Mouse (Mus musculus) spleen, embryonic (tissue): ENCODE results near the gene Ooep.

Experiments used
- CTCF ChIA-PET: fragments of 350-600 bp; sonication (Branson Sonifier 250); formaldehyde crosslinking; loops from one replicate; lab custom pipeline; 2022; lab: Charles Lee

Ooep gene

DNA sequence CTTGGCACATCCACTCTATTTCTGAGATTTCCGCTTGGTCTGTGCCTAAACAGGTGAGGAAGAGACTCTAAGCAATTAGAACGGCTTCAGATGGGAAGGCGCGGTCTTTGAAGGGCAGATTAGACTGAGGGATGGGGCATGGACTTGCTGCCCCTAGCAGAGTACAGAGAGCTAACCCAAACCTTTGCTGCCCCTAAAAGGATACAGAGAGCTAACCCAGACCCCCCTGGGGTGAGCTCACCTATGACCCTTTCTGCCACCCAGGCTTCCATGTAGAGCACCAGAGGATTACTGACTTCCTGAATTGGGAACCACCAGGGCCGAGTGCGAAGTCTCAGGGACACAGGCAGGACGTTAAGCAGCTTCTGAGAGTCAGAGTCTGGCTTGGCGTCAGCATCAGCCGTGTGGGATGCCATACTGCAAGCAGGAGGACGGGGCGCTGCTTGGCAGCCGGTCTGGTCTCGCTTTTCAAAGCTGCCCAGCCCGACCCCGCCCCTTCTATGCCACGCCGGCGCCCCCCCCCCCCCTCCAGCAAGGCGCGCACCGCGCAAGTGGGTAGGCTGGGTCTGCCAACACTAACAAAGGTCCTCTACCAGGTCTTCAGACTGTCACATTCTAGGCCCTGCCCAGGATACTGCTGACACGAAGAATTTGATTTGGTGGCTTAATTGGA, at the start of gene Ooep:
TSS of gene Ooep (minus strand) at position 613 of the 673 bp plus-strand sequence.
- CTCF ChIA-PET: no interaction called here

DNA sequence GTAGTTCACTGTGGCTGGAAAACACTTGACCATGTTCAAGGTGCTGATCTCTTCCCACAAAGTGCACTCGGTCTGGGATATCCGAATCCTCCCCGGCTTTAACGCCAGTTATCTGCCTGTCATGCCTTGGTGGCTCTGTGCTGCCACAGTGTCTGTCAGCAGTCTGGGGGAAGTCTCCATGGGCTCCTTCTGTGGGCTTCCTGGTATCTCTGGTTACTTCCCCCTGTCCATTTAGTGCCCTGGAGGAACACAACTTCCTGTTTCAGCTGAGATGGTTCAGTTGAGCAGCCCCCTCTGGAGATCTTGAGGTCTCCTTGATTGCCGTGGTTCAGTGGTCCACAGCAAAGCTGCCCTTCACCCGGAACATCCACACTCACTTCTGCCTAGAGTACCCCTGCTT, 49.7 kb upstream of the Ooep start:
- CTCF ChIA-PET: no interaction called here

DNA sequence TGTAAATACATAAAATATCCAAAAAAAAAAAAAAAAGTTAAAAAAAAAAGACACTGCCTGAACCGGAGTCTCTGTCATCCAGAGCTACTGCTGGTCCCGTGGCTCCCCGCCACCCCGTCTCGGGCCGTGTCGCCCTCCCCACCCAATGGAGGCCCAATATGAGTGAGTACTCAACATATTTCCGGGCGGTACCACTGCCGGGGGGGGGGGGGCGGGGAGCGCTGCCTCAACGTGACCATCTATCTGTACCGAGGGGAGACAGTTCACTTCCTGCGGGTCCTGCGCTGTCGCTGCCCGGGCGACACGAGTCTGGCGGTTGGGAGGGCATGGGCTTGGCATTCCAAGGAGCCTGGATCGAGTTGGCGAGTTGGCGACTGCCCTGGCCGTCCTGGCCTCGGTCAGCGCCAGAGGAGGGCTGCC, 48.8 kb upstream of the Ooep start:
- CTCF ChIA-PET: interaction anchor here (0.7 kb wide), 2 partner anchors 30 to 32 kb away, joined by 3 to 4 read pairs; partner anchors contain the start of gene Ddx43

DNA sequence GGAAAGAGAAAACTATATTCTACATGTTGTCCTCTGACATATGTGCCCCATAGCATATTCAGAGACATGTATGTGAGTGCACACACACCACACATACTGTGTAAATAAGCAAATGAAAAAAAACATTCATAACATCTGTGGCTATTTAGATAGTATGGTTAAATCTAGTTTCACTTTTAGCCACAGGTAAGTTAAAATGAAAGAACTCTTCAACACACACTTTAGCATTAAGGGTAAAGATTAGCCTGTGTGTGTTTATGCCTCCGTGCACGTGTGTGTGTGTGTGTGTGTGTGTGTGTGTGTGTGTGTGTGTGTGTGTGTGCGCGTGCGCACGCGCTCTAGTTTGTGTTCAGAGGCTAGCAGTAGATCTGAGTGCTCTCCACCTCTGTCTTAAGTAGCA, 23.1 kb upstream of the Ooep start:
- CTCF ChIA-PET: no interaction called here

DNA sequence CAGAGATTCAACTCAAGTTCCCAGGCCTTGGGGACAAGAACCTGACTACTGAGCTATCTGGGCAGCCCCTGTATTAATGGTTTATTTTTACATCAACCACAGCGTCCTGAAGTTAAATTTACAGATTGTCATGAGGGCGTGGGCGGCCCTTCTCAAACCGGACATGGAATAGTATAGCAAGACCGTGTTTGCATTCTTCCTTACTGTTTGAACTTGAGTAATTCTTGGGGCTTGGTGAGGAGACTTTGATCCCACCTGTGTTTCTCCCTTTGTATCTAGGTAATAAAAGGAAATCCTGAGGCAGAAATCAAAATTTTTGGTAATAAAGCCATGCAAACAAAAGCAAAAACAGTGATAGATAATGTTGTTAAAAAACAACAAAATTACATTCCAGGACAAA, 22.0 kb upstream of the Ooep start:
- CTCF ChIA-PET: no interaction called here

DNA sequence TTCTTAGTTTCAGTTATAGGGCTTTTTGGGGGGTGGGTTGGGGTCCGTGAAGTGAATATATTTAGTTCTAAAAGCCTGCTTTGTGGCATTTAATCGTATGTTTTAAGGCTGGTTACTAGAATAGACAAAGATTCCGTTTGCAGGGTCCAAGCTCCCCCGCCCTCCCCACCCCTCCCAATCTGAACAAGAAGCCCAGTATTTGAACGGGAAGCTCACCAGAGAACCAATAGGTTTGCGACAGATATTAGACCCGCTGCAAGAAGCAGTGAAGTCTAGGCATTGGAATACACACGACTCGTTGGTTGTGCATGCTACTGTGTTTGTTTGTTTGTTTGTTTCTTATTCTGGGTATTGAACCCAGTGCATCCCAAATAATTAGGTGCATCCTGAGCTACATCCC, 18.0 kb upstream of the Ooep start:
- CTCF ChIA-PET: no interaction called here

DNA sequence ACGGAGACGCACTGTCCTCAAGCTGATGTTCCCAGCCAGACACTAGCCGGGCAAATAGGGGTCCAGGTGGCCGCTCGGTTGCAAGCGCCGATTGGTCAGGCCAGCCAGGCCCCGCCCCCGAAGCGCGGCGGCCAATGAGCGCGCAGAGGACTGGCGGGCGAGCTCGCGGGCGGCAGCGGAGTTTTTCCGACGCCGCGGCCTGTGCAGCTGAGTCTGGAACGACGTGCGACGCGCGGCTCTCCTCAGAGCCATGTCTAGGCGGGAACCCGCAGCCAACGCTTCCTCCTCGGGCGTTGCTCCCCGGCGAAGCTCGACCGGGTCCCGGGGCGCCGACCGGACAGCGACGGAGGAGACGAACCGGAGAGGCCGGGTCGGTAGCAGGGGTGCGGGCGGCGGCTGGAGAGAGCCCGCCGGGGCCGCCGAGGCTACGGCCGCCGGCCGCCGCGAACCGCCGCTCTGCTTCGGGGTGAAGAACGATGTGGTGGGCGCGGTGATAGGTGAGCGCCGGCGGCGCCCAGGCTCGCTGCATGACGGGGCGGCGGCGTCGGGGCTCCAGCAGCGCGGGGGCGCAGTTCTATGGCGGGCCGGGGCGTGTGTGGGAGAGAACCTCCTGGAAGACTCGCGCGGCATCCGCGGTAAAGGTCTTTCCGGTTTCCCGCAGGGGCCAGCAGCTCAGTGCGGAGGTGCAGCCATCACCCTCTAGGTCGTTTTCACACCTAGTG, 17.3 kb upstream of the Ooep start, which contains the start of gene Ddx43:
TSS of gene Ddx43 (plus strand) at position 148 of the 722 bp plus-strand sequence.
- CTCF ChIA-PET: interaction anchor here (0.5 kb wide), 1 partner anchor 32 kb away, joined by 4 read pairs; no protein-coding TSS in a partner anchor

DNA sequence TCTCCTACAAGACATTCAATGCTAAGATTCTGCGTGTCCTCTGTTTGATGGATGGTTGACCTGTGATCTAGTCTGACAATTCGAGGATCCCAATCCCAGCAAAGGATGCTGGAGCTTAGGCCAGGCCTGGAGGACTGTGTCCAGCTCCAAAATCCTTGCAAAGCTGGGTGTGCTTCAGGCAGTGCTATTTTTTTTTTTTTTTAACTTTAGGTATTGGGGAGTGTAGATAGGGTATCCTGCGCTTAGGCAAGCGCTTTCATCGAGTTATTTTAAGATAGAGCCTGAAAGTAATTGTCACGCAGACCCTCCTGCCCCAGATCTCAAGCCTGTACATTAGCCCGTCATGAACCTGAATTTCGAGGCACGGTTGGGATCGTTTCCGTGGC, 16.7 kb upstream of the Ooep start:
- CTCF ChIA-PET: interaction anchor here (0.5 kb wide), 1 partner anchor 32 kb away, joined by 4 read pairs; no protein-coding TSS in a partner anchor

DNA sequence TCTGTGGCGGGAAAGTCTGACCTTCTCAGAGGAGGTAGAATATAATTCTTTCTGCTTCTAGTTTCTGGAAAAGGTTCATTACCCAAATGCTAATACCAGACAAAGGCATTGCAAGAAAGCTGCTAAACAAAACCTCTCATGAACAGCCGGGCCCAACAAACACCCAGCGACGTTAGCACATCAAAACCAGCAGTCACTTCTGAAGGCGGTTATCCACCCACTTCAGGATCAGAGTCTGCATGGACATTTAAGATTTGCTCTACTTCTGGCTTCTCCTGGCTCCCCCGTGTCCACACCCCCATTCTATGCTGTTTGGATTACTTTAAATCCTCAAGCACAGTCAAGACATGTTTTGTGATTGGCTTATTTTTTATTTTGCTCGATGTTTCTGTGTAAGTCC, 16.1 kb upstream of the Ooep start:
- CTCF ChIA-PET: no interaction called here

DNA sequence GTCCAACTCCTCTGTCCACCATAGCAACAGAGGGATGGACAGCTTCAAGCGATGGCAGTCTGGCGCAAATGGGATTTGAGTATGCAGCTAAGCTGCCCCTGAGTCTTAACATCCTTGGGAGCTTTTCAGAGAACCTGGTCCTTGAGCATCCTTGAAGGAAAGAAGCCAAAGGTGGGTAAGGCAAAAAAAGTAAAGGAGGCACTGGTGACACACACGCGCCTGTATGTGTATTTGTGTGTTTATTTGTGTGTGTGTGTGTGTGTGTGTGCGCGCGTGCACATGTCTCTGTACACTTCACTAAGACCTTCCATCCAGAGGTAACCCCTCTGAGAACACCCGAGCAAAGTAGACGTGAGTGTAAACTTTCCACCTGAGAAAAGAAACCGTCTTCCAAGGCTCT, 15.2 kb upstream of the Ooep start:
- CTCF ChIA-PET: no interaction called here

DNA sequence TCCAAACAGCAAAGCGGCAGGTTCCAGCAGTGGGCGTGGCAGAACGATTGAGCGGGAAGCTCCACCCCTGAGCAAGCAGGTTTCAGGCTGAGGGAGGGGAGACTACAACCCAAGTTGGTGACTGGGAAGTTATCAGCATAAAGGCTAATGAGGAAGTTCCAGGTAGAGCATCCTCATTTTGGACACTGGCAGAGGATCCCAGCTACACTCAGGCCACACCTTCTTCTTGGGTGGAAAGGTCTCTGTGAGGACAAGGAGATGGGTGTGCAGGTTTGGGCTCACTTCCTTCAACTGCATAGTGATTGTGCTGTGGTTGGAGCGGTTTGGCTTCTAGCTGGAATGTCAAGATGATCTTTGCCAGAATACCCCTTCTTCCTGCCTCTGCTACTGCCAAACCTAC, 11.5 kb upstream of the Ooep start:
- CTCF ChIA-PET: no interaction called here

DNA sequence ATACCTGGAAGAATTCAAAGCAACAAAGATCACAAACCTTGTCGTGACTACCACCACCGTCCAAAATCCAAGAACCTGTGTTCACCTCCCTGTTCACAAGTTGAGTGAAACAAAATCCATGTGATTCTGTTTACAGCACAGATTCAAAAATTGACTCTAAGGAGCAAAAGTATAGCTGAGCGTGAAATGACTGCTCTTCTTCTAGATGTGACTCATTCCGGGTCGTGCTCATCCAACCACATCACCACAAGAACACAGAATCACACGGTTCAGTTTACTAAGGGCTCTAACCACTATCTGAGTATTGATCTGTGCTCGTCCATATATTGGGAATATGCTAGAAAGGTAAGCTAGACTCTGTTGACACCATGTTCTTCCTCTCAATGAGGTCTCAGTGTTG, 8.4 kb upstream of the Ooep start:
- CTCF ChIA-PET: no interaction called here

DNA sequence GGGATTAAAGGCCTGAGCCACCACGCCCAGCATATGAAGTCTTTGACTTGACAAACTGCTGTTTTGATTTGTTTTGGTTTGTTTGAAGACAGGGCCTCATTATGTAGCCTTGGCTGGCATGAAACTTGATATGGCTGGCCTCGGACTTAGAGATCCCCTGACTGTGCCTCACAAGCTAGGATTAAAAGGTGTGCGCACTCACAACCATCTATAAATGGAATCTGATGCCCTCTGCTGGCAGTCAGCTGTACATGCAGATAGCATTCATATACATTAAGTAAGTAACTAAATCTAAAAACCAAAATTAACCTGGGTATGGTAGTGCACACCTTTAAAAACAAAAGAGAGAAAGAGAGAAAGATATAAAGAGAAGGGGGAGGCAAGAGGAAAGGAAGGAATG, 7.4 kb upstream of the Ooep start:
- CTCF ChIA-PET: interaction anchor here (0.7 kb wide), 1 partner anchor 12 kb away, joined by 8 read pairs; no protein-coding TSS in a partner anchor

DNA sequence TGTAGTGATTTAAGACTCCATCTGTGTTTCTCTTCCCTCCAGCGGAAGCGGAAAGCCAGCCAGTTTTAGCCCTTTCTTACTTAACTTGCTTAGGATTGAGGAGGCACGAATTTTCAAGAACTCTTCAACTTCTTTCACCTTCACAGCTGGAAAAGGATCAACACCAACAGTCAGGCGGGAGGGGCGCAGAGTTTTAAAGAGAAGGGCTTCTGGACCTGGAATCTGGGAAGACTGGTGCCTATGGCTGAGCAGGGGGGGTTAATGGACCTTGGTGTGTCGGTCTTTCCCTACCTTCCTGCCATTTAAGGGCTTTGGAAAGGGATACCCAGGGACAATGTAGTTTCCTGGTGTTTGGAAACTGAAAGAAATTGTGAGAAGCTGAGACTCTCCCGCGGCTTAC, 979 bp downstream of the Ooep start:
- CTCF ChIA-PET: no interaction called here

DNA sequence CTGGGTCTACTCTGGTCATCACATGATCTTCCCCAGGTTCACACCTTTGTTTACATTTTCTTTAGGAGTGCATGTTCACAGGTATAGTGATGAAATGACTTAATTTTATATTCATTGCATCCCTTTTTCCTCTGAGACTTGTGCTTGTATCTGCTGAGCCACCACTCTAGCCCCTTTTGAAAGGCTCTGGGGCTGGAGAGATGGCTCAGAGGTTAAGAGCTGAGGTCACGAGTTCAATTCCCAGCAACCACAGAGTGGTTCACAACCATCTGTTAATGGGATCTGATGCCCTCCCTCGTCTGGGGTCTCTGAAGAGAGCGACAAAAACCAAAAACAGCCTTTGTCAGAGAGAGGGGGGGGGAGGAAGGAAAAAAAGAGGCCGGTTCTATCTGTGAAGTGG, 3.0 kb downstream of the Ooep start:
- CTCF ChIA-PET: no interaction called here

DNA sequence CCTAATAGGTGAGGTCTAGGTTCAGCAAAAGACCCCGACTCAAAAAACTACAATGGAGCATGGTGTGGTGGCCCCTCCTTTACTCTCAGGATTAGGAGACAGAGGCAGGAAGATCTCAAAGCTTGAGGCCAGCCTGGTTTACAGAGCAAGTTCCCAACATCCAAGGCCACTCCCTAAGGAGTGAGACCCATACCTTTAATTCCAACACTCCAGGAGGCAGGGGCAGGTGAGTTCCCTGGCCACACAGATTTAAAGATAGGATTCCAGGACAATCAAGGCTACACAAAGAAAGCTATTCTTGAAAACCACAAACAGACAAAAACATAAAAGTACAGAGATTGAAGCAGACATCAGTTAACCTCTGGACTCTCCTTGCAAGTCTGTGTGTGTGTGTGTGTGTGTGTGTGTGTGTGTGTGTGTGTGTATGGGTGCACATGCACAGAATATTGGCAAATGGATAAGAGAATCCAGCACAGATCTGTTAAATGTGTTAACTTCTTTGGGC, 3.6 kb downstream of the Ooep start:
- CTCF ChIA-PET: no interaction called here

DNA sequence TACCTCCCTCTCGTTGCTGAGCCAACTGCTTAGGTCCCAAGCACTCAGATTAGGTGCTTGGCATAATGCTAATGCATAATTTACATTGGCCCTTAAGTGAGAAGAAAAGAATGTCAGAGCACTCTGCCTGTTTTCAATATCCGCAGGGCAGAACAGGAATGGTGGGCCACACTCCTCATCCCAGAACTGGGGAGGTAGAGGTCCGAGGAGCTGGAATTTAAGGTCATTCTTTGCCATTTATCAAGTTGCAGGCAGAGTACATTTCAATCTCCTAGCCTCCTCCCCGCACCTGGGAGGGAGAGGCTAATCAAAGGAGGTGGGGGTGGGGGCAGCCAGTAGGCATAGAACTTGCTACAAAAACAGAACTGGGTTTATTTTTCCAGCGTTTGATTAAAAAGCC, 4.1 kb downstream of the Ooep start:
- CTCF ChIA-PET: no interaction called here

DNA sequence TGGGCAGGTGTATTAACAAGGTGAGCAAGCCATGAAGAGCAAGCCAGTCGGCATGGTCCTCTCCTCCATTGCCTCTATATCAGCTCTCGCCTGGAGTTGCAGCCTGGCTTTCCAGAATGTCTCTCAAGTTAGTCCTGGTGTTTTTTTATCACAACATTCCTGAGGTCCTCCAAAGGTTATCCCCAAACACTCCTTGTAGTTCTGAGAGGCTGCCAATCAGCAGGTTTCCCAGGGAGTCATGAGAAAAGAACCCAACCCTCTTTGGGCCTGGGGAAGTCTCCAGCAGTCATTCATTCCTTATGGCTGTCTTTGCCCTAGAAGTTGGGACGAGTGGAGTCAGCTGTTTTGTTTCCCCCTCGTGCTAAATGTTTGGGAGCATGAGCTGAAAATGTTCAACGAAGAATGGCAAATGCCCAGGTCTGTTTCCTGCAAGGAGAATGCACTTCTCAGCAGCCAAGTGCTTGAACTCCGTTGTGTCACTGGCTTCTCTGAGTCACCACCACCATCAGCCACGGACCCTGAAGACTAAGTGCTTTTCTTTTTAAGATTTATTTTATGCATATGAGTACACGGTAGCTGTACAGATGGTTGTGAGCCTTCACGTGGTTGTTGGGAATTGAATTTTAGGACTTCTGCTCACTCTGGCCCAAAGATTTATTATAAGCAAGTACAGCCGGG, 5.6 kb downstream of the Ooep start:
- CTCF ChIA-PET: interaction anchor here (0.5 kb wide), 1 partner anchor 155 kb away, joined by 8 read pairs; no protein-coding TSS in a partner anchor

DNA sequence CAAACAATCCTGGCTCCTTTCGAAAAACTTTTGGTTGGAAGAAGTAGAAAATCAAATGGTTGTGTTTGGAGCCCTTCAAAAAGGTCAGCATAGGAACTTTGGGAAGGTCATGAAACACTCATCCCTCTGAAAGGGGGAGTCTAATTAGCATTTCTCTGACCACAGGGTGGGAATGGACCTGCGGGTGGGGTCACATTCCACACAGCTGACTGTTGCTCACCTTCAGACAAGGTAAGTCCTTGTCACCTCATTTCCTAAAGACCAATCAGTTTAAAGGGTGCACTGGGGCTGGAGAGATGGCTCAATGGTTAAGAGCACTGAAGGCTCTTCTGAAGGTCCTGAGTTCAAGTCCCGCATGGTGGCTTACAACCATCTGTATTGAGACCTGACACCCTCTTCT, 7.1 kb downstream of the Ooep start:
- CTCF ChIA-PET: no interaction called here

DNA sequence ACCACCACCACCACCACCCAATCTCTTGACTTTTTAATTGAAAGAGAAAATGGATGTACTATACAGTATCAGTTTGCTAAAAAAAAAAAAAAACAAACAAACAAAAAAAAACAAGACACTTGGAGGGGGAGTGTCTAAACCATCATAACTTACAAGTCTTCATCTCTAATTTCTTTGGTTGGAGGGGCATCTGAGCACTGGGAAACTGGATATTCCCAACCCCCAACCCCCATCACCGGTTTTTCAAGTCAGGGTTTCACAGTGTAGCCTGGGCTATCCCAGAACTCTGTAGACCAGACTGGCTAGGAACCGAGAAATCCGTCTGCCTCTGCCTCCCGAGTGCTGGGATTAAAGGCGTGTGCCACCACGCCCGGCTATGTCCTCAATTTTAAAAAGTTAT, 8.7 kb downstream of the Ooep start:
- CTCF ChIA-PET: no interaction called here

DNA sequence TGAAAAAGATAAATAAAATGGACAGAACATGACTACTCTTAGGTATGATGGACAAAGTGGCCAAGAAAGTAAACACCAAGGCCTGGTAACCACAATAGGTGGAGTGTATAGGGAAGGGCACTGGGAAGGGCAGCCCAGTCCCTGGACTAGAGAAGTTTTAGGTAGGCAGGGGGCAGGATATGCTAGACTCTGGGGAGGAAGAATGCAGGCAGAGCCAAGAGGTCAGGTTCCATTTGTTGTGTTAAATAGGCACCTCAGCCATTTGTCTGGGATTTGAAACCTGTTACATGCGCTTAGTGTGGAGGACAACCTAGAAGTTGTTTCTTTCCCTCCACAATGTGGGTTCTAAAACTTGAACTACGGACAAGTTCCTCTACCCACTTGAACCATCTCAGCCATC, 9.2 kb downstream of the Ooep start:
- CTCF ChIA-PET: no interaction called here

DNA sequence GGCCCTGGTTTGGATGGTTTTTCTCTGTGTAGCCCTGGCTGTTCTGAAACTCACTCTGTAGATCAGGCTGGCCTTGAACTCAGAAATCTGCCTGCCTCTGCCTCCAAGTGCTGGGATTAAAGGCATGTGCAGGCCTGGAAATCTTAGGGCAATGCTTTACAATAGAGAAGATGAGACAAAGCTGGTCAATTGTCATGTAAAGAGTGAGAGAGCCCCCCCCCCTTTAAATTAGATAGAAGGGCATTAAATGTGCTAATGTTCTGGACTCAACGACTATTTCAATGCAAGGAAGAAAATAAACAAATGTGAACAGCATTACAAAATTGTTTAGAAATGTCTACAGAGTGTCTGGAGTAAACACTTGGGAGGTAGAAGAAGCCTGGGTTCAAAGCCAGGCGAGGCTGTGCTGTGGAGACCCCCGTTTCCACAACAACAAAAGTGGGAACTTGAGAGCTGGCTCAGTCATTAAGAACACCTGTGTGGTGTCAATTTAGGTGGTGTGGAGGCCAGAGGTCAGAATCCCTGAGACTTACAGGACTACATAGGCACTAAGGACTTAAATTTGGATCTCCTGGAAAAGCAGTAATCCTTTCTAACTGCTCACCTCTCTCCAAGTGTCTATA, 9.7 kb downstream of the Ooep start:
- CTCF ChIA-PET: no interaction called here
